Mouse (Mus musculus) thymus, adult 2 months (tissue): ENCODE measurements at regions not wholly inside any gene's neighbourhood (a gene's known extent, or its start where the extent isn't known, plus 50 kb on each side); places are given as distances from the start of the nearest gene placed in this dataset.

ENCODE experiments used
- DNase-seq: peaks from one replicate; pipeline ENCODE4 v3.0.0; 2021
- H3K27ac ChIP-seq: fragments of 200-500 bp; 2 replicates; pipeline ENCODE4 v1.5.1; 2012; ENCODE audit warnings: low read length, control low read depth; ENCODE audit not compliant: control insufficient read depth, insufficient read depth
- H3K27me3 ChIP-seq: fragments of 200-500 bp; 2 replicates; pipeline ENCODE4 v1.6.1; 2012; ENCODE audit warnings: mild to moderate bottlenecking, low read length, moderate library complexity, mixed read lengths; ENCODE audit not compliant: control insufficient read depth, insufficient read depth
- H3K36me3 ChIP-seq: fragments of 200-500 bp; 2 replicates; pipeline ENCODE4 v1.6.1; 2012; ENCODE audit warnings: mild to moderate bottlenecking, low read length, moderate library complexity; ENCODE audit not compliant: control insufficient read depth, insufficient read depth
- H3K4me1 ChIP-seq: fragments of 200-500 bp; replicated peaks from 2 replicates; pipeline ENCODE4 v1.6.1; 2012; ENCODE audit warnings: low read length; ENCODE audit not compliant: control insufficient read depth, insufficient read depth
- H3K4me3 ChIP-seq: fragments of 200-500 bp; 2 replicates; pipeline ENCODE4 v1.5.1; 2012; ENCODE audit warnings: mild to moderate bottlenecking, low read length, control low read depth, moderate library complexity; ENCODE audit not compliant: control insufficient read depth, insufficient read depth
- CTCF ChIP-seq: fragments of 200-500 bp; IDR thresholded peaks from 2 replicates; pipeline ENCODE4 v1.5.1; 2012; ENCODE audit warnings: mild to moderate bottlenecking, control low read depth, low read length, moderate library complexity, borderline replicate concordance; ENCODE audit not compliant: control insufficient read depth, poor library complexity, insufficient read depth; ENCODE audit errors: extremely low read depth
- POLR2A ChIP-seq: fragments of 200-500 bp; IDR thresholded peaks from 2 replicates; pipeline ENCODE4 v1.6.1; 2012; ENCODE audit warnings: mild to moderate bottlenecking, low read length, control low read depth, moderate library complexity; ENCODE audit not compliant: control insufficient read depth, poor library complexity, insufficient read depth; ENCODE audit errors: extremely low read depth
- WGBS: fragments of 180-500 bp; shearing (Covaris S2); methylation state at CpG from one replicate; pipeline ENCODE4 v1.1.7; 2018; 5-methylcytosine and 5-hydroxymethylcytosine counted together

- Histone ChIP-seq H3K27ac (no peak overlapping the region), H3K4me3 (no peak overlapping the region), H3K36me3 (no peaks in the 10 kb centered on the region), H3K27me3 (no peaks in the 10 kb centered on the region), H3K4me1 (no peaks in the 10 kb centered on the region; the same call in 1 of the 2 replicates)
- DNase-seq, result no peak
- 85% methylated on average over 3 of the region's 3 CpGs for WGBS
- no peak for TF ChIP-seq POLR2A
- no peak for TF ChIP-seq CTCF
Observed at GRCm38 (mm10) chr13:111131108-111131507, 123.7 kb upstream of the Actbl2 start.

- no peak for DNase-seq
- H3K4me3 ChIP-seq, result no peak overlapping the region
- no peak for TF ChIP-seq CTCF
- TF ChIP-seq POLR2A, result no peak
- H3K27me3 ChIP-seq, result no peaks in the 10 kb centered on the region
- 96% methylated on average over 3 of the region's 3 CpGs for WGBS
- H3K36me3 ChIP-seq, result no peaks in the 10 kb centered on the region
- H3K27ac ChIP-seq, result no peak overlapping the region
- H3K4me1 ChIP-seq, result no peaks in the 10 kb centered on the region; the same call in 1 of the 2 replicates
Observed at GRCm38 (mm10) chr13:111136392-111136791, 118.4 kb upstream of the Actbl2 start.

GRCm38 (mm10) chr13:111142757-111143420, 111.9 kb upstream of the Actbl2 start:
- DNase-seq, result no peak

GRCm38 (mm10) chr13:111144721-111145120, 110.1 kb upstream of the Actbl2 start:
- WGBS, result 94% methylated on average over 3 of the region's 3 CpGs
- Histone ChIP-seq H3K36me3 (no peaks in the 10 kb centered on the region), H3K27me3 (no peaks in the 10 kb centered on the region), H3K27ac (no peak overlapping the region), H3K4me1 (no peaks in the 10 kb centered on the region), H3K4me3 (no peak overlapping the region)
- DNase-seq, result no peak
- no peak for TF ChIP-seq CTCF
- no peak for TF ChIP-seq POLR2A

More at GRCm38 (mm10) chr13:111142757-111143420, 111.9 kb upstream of the Actbl2 start:
- 93% methylated on average over 7 of the region's 7 CpGs for WGBS
- Histone ChIP-seq H3K27ac (no peak overlapping the region), H3K4me1 (no peaks in the 10 kb centered on the region), H3K36me3 (no peaks in the 10 kb centered on the region), H3K27me3 (no peaks in the 10 kb centered on the region), H3K4me3 (no peak overlapping the region)
- TF ChIP-seq POLR2A, result no peak

- DNase-seq, result no peak
- 91% methylated on average over 14 of the region's 14 CpGs for WGBS
- Histone ChIP-seq H3K27ac (no peak overlapping the region), H3K4me3 (no peak overlapping the region), H3K4me1 (no peaks in the 10 kb centered on the region), H3K27me3 (no peaks in the 10 kb centered on the region), H3K36me3 (no peaks in the 10 kb centered on the region)
- TF ChIP-seq CTCF, result no peak
- no peak for TF ChIP-seq POLR2A
Observed at GRCm38 (mm10) chr13:111157921-111158638, 96.7 kb upstream of the Actbl2 start.

GRCm38 (mm10) chr13:111159498-111159897, 95.3 kb upstream of the Actbl2 start:
- Histone ChIP-seq H3K4me1 (no peaks in the 10 kb centered on the region), H3K27me3 (no peaks in the 10 kb centered on the region), H3K36me3 (no peaks in the 10 kb centered on the region), H3K4me3 (no peak overlapping the region), H3K27ac (no peak overlapping the region)
- TF ChIP-seq CTCF (no peak), POLR2A (no peak)
- no peak for DNase-seq
